Mouse (Mus musculus) thymus, postnatal 4 days (tissue): Measurements from ENCODE around the gene Defa21.
"Not testable (repeated sequence)": the region's sequence is repeated elsewhere in the genome, so short reads cannot be mapped to it uniquely, and the experiment has no call there.

Source experiments
- DNase-seq: peaks from one replicate; pipeline ENCODE4 v3.0.0; 2021

Defa21 gene

DNA sequence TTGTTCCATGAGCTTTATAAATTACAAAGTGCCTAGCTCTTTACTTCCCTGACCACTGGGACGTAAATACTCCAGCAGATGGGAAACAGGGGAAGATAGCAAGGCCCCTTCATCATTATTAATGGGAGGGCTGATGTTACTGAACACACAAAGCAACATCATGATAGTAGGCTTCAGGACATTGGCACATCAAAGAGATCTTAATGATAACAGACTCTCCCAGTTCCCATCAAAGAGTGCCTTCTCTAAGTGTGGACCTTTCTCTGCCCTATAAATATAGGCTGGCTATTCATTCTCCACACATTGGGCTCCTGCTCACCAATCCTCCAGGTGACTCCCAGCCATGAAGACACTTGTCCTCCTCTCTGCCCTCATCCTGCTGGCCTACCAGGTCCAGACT lies at the start of gene Defa21:
Defa21 (plus strand) TSS at position 301 of the 400 bp plus-strand sequence.
- not testable (repeated sequence) for DNase-seq

DNA sequence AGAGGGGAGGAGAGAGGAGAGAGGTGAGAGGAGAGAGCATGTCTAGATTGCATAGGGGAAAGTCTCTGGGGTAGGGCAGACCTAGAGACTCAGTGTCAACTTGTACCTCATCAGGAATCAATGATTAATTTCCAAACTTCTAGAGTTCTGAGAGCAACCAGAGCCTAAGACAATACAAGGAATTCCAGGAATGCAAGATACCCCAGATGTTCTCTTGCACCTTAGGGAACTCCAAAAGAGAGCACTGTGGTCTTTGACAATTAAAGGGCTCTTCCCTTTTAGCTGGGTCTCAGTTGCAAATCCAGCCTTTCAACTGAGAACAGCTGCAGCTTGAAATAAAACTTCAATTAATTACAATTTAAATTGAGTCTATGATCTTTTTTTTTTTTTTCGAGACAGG lies 45.5 kb upstream of the Defa21 start:
- no peak for DNase-seq

DNA sequence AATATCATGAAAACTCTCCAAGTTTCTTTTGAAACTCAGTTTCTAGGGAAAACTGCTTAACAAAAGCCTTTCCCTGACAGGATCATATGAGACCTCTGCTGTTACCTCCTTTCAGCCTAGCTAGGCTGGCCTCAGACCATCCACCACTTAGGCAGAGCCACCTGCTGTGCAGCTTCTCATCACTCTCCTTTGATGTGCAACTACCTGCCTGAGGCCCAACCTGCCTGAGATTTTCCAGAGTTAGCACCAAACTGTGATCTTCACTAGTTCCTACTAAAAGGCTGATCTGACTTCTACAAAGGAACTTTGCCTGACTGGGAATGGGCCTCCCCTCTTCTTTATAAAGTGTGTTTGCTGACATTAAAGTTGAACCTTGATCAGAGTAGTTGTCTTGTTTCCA lies 31.3 kb upstream of the Defa21 start:
- DNase-seq = not testable (repeated sequence)

DNA sequence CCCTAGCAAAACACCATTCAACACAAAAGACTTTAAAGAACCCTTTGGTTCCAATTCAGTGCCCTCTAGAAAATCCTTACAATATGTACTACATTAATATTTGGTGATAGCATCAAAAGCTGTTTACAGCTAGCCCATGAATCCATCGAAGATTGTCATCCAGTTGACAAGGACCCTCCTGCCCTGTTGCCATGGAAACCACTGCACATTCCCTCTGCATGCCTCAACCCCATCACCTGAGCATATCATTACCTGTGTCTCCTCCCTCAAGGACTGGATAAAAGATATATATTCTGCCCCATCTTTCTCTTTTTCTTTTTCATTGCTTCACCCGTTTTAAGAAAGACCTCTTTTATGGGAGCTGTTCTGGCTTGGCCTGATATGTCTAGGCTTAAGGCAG lies 28.6 kb upstream of the Defa21 start:
- DNase-seq = no peak

DNA sequence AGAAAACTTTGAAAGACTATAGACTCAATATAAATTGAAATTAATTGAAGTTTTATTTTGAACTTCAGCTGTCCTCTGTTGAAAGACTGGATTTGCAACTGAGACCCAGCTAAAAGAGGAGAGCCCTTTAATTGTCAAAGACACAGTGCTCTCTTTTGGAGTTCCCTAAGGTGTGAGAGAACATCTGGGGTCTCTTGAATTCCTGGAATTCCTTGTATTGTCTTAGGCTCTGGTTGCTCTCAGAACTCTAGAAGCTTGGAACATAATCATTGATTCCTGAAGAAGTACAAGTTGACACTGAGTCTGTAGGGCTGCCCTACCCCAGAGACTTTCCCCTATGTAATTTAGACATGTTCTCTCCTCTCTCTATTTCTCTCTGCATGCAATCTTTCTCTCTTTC lies 28.1 kb upstream of the Defa21 start:
- DNase-seq = no peak

DNA sequence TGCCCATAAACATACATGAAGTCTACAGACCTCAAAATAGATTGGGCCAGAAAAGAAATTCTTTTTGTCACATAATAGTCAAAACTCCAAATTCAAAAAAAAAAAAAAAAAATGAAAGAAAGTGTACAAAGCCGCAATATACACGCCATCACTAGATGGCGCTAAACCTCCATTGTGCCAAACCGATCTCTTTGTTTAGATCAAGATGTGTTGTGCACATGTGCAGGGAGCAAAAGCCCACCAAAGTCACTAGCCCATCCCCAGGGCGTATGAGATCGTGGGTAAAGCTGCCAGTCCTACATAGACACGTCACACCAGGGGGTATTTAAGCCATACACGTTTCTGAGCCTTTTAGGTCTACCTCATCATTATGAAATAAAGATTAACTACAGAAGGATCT lies 24.2 kb upstream of the Defa21 start:
- peak; percentile 33 for DNase-seq

DNA sequence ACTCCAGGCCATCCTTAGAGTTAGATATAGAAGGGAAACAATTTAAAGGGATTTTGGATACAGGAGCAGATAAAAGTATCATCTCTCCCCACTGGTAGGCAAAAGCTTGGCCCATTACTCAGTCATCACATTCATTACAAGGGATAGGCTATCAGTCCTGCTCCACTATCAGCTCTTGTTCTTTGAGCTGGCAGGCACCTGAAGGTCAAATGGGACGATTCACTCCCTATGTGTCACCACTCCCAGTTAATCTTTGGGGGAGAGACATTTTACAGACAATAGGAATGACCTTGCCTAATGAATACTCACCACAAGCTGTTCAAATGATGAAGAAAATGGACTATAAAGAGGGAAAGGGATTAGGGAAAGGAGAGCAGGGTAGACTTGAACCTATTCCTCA lies 18.5 kb upstream of the Defa21 start:
- no peak for DNase-seq

DNA sequence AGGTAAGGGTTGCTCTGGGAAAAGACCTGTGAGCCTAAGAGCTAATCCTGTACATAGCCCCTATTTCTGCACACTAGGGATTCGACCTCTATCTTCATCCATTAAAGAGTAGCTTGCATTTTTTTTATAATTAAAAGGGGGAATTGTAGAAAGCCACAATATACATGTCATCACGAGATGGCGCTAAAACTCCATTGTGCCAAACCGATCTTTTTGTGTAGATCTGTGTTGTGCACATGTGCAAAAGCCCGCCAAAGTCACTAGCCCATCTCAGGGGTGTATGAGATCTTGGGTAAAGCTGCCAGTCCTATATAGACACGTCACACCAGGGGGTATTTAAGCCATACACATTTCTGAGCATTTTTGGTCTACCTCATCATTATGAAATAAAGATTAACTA lies 16.8 kb upstream of the Defa21 start:
- not testable (repeated sequence) for DNase-seq

DNA sequence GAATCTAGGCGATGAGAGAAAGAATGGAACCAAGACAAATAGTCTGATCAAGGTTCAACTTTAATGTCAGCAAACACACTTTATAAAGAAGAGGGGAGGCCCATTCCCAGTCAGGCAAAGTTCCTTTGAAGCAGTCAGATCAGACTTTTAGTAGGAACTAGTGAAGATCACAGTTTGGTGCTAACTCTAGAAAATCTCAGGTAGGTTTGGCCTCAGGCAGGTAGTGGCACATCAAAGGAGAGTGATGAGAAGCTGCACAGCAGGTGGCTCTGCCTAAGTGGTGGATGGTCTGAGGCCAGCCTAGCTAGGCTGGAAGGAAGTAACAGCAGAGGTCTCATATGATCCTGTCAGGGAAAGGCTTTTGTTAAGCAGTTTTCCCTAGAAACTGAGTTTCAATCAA lies 14.8 kb upstream of the Defa21 start:
- DNase-seq = not testable (repeated sequence)

DNA sequence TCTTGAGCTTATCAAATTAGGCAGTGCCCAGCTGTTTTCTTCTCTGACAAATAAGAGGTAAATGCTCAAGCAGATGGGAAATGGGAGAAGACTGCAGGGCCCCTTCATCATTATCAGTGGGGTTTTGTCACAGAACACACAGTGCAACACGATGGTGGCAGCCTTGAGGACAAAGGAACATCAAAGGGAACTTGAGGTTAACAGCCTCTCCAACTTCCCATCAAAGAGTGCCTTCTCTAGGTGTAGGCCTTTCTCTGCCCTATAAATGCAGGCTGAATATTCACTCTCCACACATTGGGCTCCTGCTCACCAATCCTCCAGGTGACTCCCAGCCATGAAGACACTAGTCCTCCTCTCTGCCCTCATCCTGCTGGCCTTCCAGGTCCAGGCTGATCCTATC lies 29.4 kb downstream of the Defa21 start, which contains the start of gene Defa23:
Defa23 (plus strand) TSS at position 301 of the 400 bp plus-strand sequence.
- DNase-seq = not testable (repeated sequence)

DNA sequence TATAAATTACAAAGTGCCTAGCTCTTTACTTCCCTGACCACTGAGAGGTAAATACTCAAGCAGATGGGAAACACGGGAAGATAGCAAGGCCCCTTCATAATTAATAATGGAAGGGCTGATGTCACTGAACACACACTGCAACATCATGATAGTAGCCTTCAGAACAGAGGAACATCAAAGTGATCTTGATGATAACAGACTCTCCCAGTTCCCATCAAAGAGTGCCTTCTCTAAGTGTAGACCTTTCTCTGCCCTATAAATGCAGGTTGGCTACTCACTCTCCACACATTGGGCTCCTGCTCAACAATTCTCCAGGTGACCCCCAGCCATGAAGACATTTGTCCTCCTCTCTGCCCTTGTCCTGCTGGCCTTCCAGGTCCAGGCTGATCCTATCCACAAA lies 39.4 kb downstream of the Defa21 start, which contains the start of gene Defa35:
Defa35 (plus strand) TSS at position 301 of the 400 bp plus-strand sequence.
- not testable (repeated sequence) for DNase-seq
